Mouse (Mus musculus): ENCODE data around the gene Slc4a2. TPM values are rescaled to one million over a fixed set of nuclear protein-coding genes. Genes with fewer than 3 reads are reported as not detected.
A peak's percentile ranks its signal among the peaks of the same experiment; 100 is the strongest.

Slc4a2 gene
- 16.6 and 44.4 TPM in 2 replicates for total RNA-seq (2015; ENCODE audit: low replicate concordance)
- total RNA-seq (2017; ENCODE audit: low replicate concordance), result 14.1 and 50.6 TPM in 2 replicates

GRCm38 (mm10) chr5:24423129-24424003 lies at the start of gene Slc4a2, which contains the start of gene Cdk5:
Gene Slc4a2 (plus strand): TSS chr5:24423837.
Gene Cdk5 (minus strand): TSS chr5:24423530.
- peak; percentile 90 for ATAC-seq (replicated peaks; ENCODE audit: low FRiP score, poor library complexity, severe bottlenecking)

- ATAC-seq (replicated peaks; ENCODE audit: low FRiP score, poor library complexity, severe bottlenecking), result no peak
Measured at GRCm38 (mm10) chr5:24374216-24374615, 49.4 kb upstream of the Slc4a2 start.

- ATAC-seq (replicated peaks; ENCODE audit: low FRiP score, poor library complexity, severe bottlenecking), result no peak
Measured at GRCm38 (mm10) chr5:24374666-24375328, 48.8 kb upstream of the Slc4a2 start.

- ATAC-seq (replicated peaks; ENCODE audit: low FRiP score, poor library complexity, severe bottlenecking), result no peak
Measured at GRCm38 (mm10) chr5:24378700-24379099, 44.9 kb upstream of the Slc4a2 start.

- no peak for ATAC-seq (replicated peaks; ENCODE audit: low FRiP score, poor library complexity, severe bottlenecking)
Measured at GRCm38 (mm10) chr5:24379501-24379900, 44.1 kb upstream of the Slc4a2 start.

- no peak for ATAC-seq (replicated peaks; ENCODE audit: low FRiP score, poor library complexity, severe bottlenecking)
Measured at GRCm38 (mm10) chr5:24380499-24380898, 43.1 kb upstream of the Slc4a2 start.

GRCm38 (mm10) chr5:24381486-24381885 lies 42.2 kb upstream of the Slc4a2 start:
- no peak for ATAC-seq (replicated peaks; ENCODE audit: low FRiP score, poor library complexity, severe bottlenecking)

- ATAC-seq (replicated peaks; ENCODE audit: low FRiP score, poor library complexity, severe bottlenecking), result no peak
Measured at GRCm38 (mm10) chr5:24381988-24382387, 41.6 kb upstream of the Slc4a2 start.

GRCm38 (mm10) chr5:24383026-24383859 lies 40.4 kb upstream of the Slc4a2 start:
- ATAC-seq (replicated peaks; ENCODE audit: low FRiP score, poor library complexity, severe bottlenecking), result peak; percentile 90

GRCm38 (mm10) chr5:24384407-24384806 lies 39.2 kb upstream of the Slc4a2 start:
- ATAC-seq (replicated peaks; ENCODE audit: low FRiP score, poor library complexity, severe bottlenecking), result no peak

- no peak for ATAC-seq (replicated peaks; ENCODE audit: low FRiP score, poor library complexity, severe bottlenecking)
Measured at GRCm38 (mm10) chr5:24385374-24385773, 38.3 kb upstream of the Slc4a2 start.

- no peak for ATAC-seq (replicated peaks; ENCODE audit: low FRiP score, poor library complexity, severe bottlenecking)
Measured at GRCm38 (mm10) chr5:24385887-24386550, 37.6 kb upstream of the Slc4a2 start.

- no peak for ATAC-seq (replicated peaks; ENCODE audit: low FRiP score, poor library complexity, severe bottlenecking)
Measured at GRCm38 (mm10) chr5:24387264-24388241, 36.1 kb upstream of the Slc4a2 start.

- ATAC-seq (replicated peaks; ENCODE audit: low FRiP score, poor library complexity, severe bottlenecking), result no peak
Measured at GRCm38 (mm10) chr5:24388246-24388915, 35.3 kb upstream of the Slc4a2 start.

GRCm38 (mm10) chr5:24389011-24389657 lies 34.5 kb upstream of the Slc4a2 start:
- ATAC-seq (replicated peaks; ENCODE audit: low FRiP score, poor library complexity, severe bottlenecking), result no peak

GRCm38 (mm10) chr5:24389658-24390020 lies 34.0 kb upstream of the Slc4a2 start:
- ATAC-seq (replicated peaks; ENCODE audit: low FRiP score, poor library complexity, severe bottlenecking), result no peak

- no peak for ATAC-seq (replicated peaks; ENCODE audit: low FRiP score, poor library complexity, severe bottlenecking)
Measured at GRCm38 (mm10) chr5:24391864-24392263, 31.8 kb upstream of the Slc4a2 start, which contains the start of gene Atg9b. Gene Atg9b (minus strand): TSS chr5:24392143.
